Mouse (Mus musculus) CH12.LX (cell line): ENCODE results near the gene H1foo. TPM values are rescaled to one million over a fixed set of nuclear protein-coding genes. Genes with fewer than 3 reads are reported as not detected.
A peak's percentile ranks its signal among the peaks of the same experiment; 100 is the strongest.

ENCODE experiments used
- DNase-seq: peaks from one replicate; pipeline ENCODE4 v3.0.0-alpha.2; 2013; ENCODE audit errors: extremely low read depth
- H3K27ac ChIP-seq: 2 replicates; pipeline ENCODE4 v1.5.1; 2012; ENCODE audit warnings: low read depth, mild to moderate bottlenecking, control low read depth, moderate library complexity; ENCODE audit not compliant: insufficient read depth
- H3K27me3 ChIP-seq: replicated peaks from 2 replicates; pipeline ENCODE3; 2012; ENCODE audit warnings: inconsistent platforms
- H3K36me3 ChIP-seq, 2 experiments: replicated peaks in 1 of 2; 2 replicates each; pipeline versions ENCODE3 to v1.6.1; 2012; ENCODE audit warnings: inconsistent platforms in 1 of 2, low read length in 1 of 2, mild to moderate bottlenecking in 1 of 2, mixed read lengths in 1 of 2, moderate library complexity in 1 of 2; ENCODE audit not compliant: control insufficient read depth in 1 of 2, insufficient read depth in 1 of 2
- H3K4me1 ChIP-seq, 2 experiments: 2 replicates each; pipeline ENCODE4 v1.6.1; 2012; ENCODE audit warnings: inconsistent platforms in 1 of 2, moderate library complexity in 1 of 2; ENCODE audit not compliant: insufficient read depth in 2 of 2, control insufficient read depth in 1 of 2
- H3K4me2 ChIP-seq: 2 replicates; pipeline ENCODE4 v1.6.1; 2012; ENCODE audit warnings: low read depth, mild to moderate bottlenecking, control low read depth; ENCODE audit not compliant: poor library complexity, insufficient read depth, severe bottlenecking
- H3K4me3 ChIP-seq, 3 experiments: fragments of 150-350 bp in 1 of 3; sonication (generic) in 1 of 3; replicated peaks in 1 of 3; 2 replicates each; pipeline versions ENCODE3 to v1.5.1; 2011 to 2012; ENCODE audit warnings: low read depth in 2 of 3, low read length in 2 of 3, mild to moderate bottlenecking in 2 of 3, moderate library complexity in 2 of 3, control low read depth in 1 of 3, improper control_type of control experiment in 1 of 3, inconsistent platforms in 1 of 3, mixed read lengths in 1 of 3; ENCODE audit not compliant: poor library complexity in 1 of 3
- H3K79me2 ChIP-seq: replicated peaks from 2 replicates; pipeline ENCODE4 v1.6.1; 2012; ENCODE audit warnings: mild to moderate bottlenecking, moderate library complexity; ENCODE audit not compliant: control insufficient read depth, poor library complexity, insufficient read depth, severe bottlenecking; ENCODE audit errors: extremely low read depth
- H3K9ac ChIP-seq: 2 replicates; pipeline ENCODE4 v1.6.1; 2012; ENCODE audit warnings: low read depth, mild to moderate bottlenecking, control low read depth, moderate library complexity; ENCODE audit not compliant: insufficient read depth
- H3K9me3 ChIP-seq: replicated peaks from 2 replicates; pipeline ENCODE3; 2012; ENCODE audit warnings: low read length, inconsistent platforms, mixed read lengths
- CHD1 ChIP-seq: IDR thresholded peaks from 2 replicates; pipeline ENCODE4 v1.6.1; 2012; ENCODE audit warnings: low read depth, low read length, improper control_type of control experiment, inconsistent platforms
- CTCF ChIP-seq, 2 experiments: IDR thresholded peaks in 1 of 2; conservative IDR thresholded peaks in 1 of 2; 2 replicates each; pipeline ENCODE4 v1.5.1; 2011 to 2012; ENCODE audit warnings: low read depth in 2 of 2, low read length in 2 of 2, improper control_type of control experiment in 1 of 2, inconsistent platforms in 1 of 2, mild to moderate bottlenecking in 1 of 2, moderate library complexity in 1 of 2
- GABPA ChIP-seq: IDR thresholded peaks from 2 replicates; pipeline ENCODE4 v1.6.1; 2012; ENCODE audit warnings: low read depth, low read length, improper control_type of control experiment, inconsistent platforms; ENCODE audit not compliant: insufficient replicate concordance
- IRF4 ChIP-seq: IDR thresholded peaks from 2 replicates; pipeline ENCODE4 v1.6.1; 2014; ENCODE audit warnings: low read depth, mild to moderate bottlenecking, inconsistent platforms, low read length, improper control_type of control experiment
- JUN ChIP-seq: IDR thresholded peaks from 2 replicates; pipeline ENCODE4 v1.6.1; 2011; ENCODE audit warnings: low read depth, mild to moderate bottlenecking, low read length, improper control_type of control experiment, moderate library complexity; ENCODE audit not compliant: insufficient read depth
- JUND ChIP-seq: conservative IDR thresholded peaks from 2 replicates; pipeline ENCODE4 v1.6.1; 2011; ENCODE audit warnings: low read depth, low read length, improper control_type of control experiment
- MAFK ChIP-seq: IDR thresholded peaks from 2 replicates; pipeline ENCODE4 v1.6.1; 2011; ENCODE audit warnings: low read length, improper control_type of control experiment; ENCODE audit not compliant: insufficient replicate concordance
- MAZ ChIP-seq: IDR thresholded peaks from 2 replicates; pipeline ENCODE4 v1.6.1; 2012; ENCODE audit warnings: low read depth, mild to moderate bottlenecking, inconsistent platforms, low read length, improper control_type of control experiment, moderate library complexity
- MEF2A ChIP-seq: IDR thresholded peaks from 2 replicates; pipeline ENCODE4 v1.6.1; 2014; ENCODE audit warnings: low read depth, mild to moderate bottlenecking, inconsistent platforms, low read length, improper control_type of control experiment, borderline replicate concordance
- MXI1 ChIP-seq: IDR thresholded peaks from 2 replicates; pipeline ENCODE4 v1.6.1; 2011; ENCODE audit warnings: mild to moderate bottlenecking, low read depth, low read length, improper control_type of control experiment
- MYC ChIP-seq: IDR thresholded peaks from 2 replicates; pipeline ENCODE4 v1.6.1; 2011; ENCODE audit warnings: low read depth, mild to moderate bottlenecking, improper control_type of control experiment, low read length
- NRF1 ChIP-seq: IDR thresholded peaks from 2 replicates; pipeline ENCODE4 v1.6.1; 2014; ENCODE audit warnings: low read depth, mild to moderate bottlenecking, inconsistent platforms, low read length, improper control_type of control experiment, moderate library complexity
- RCOR1 ChIP-seq: conservative IDR thresholded peaks from 2 replicates; pipeline ENCODE4 v1.6.1; 2012; ENCODE audit warnings: low read depth, mild to moderate bottlenecking, inconsistent platforms, low read length, improper control_type of control experiment
- SIN3A ChIP-seq: IDR thresholded peaks from 2 replicates; pipeline ENCODE4 v1.6.1; 2012; ENCODE audit warnings: low read length, improper control_type of control experiment, inconsistent platforms
- SMC3 ChIP-seq: IDR thresholded peaks from 2 replicates; pipeline ENCODE4 v1.6.1; 2011; ENCODE audit warnings: low read depth, low read length, improper control_type of control experiment
- TBP ChIP-seq: conservative IDR thresholded peaks from 2 replicates; pipeline ENCODE4 v1.6.1; 2011; ENCODE audit warnings: low read depth, low read length, improper control_type of control experiment
- UBTF ChIP-seq: IDR thresholded peaks from 2 replicates; pipeline ENCODE4 v1.6.1; 2012; ENCODE audit warnings: low read depth, mild to moderate bottlenecking, inconsistent platforms, low read length, improper control_type of control experiment, moderate library complexity
- USF2 ChIP-seq: conservative IDR thresholded peaks from 2 replicates; pipeline ENCODE4 v1.6.1; 2011; ENCODE audit warnings: low read depth, low read length, improper control_type of control experiment
- ZMIZ1 ChIP-seq: IDR thresholded peaks from 2 replicates; pipeline ENCODE4 v1.6.1; 2012; ENCODE audit warnings: low read depth, mild to moderate bottlenecking, inconsistent platforms, low read length, improper control_type of control experiment
- ZNF384 ChIP-seq: IDR thresholded peaks from 2 replicates; pipeline ENCODE4 v1.6.1; 2012; ENCODE audit warnings: low read depth, low read length, improper control_type of control experiment, inconsistent platforms
- dilution Hi-C: fragments of 300-500 bp; cut with MboI; formaldehyde crosslinking; loops from 2 replicates; pipeline ENCODE4 v1.14.3; 2020; ENCODE audit warnings: low sequenced_read_pairs; ENCODE audit not compliant: extremely low pct_unique_long_range_greater_than_20kb, extremely low pct_ligation_motif_present
- in situ Hi-C: fragments of 300-500 bp; cut with MboI; formaldehyde crosslinking; loops from 3 replicates; pipeline ENCODE4 v1.14.3; 2019; ENCODE audit warnings: low sequenced_read_pairs, low pct_ligation_motif_present, low pct_unique_long_range_greater_than_20kb, mixed read lengths
- polyA plus RNA-seq: library from polyadenylated mRNA; unstranded; fragments of >175 nt; gene quantifications from 2 replicates; pipeline ENCODE4 v1.2.1, GENCODE M21; 2012; ENCODE audit warnings: low read depth; ENCODE audit not compliant: insufficient read length
- total RNA-seq, 2 experiments: library from RNA; depleted of rRNA; stranded (reverse); fragments of 300-350 nt in 1 of 2; fragments of >200 nt in 1 of 2; gene quantifications; 2 replicates each; pipeline ENCODE4 v1.2.3; 2012 to 2014

Gene H1foo
- total and polyA plus RNA-seq, 3 experiments: 0.77 to 1.0 (median 0.89) TPM

GRCm38 (mm10) chr6:115978596-115978995 is 33.9 kb downstream of the H1foo start:
- Histone ChIP-seq H3K27ac (no peak overlapping the region), H3K27me3 (no peaks in the 10 kb centered on the region), H3K9ac (no peak overlapping the region), H3K9me3 (no peaks in the 10 kb centered on the region), H3K36me3 (peaks cover 45 to 77% of the 10 kb centered on the region in 2 experiments), H3K4me2 (no peak overlapping the region), H3K4me1 (peaks cover 8 to 59% of the 10 kb centered on the region in 2 experiments), H3K79me2 (peaks cover 9% of the 10 kb centered on the region; the same call in 1 of the 2 replicates), H3K4me3 (no peak overlapping the region)
- dilution Hi-C loops: no loop called here
- TF ChIP-seq GABPA: no peak
- no peak for TF ChIP-seq ZMIZ1
- peak in 1 of 2 experiments; percentile 48; a peak in 2 of 4 replicates for TF ChIP-seq CTCF (conservative IDR thresholded peaks at IDR 0.05 in 1 of 2, IDR thresholded peaks at IDR 0.05 in 1 of 2; ENCODE audit: low read depth in 2 of 2, low read length in 2 of 2)
- no peak for TF ChIP-seq MYC
- in situ Hi-C loops: no loop called here
- DNase-seq: no peak

GRCm38 (mm10) chr6:115982889-115983288 is 38.2 kb downstream of the H1foo start:
- Histone ChIP-seq H3K4me1 (peaks cover 42 to 92% of the 10 kb centered on the region in 2 experiments), H3K9ac (no peak overlapping the region), H3K9me3 (no peaks in the 10 kb centered on the region), H3K79me2 (peaks cover 26% of the 10 kb centered on the region), H3K36me3 (peaks cover 8 to 43% of the 10 kb centered on the region in 2 experiments), H3K27me3 (no peaks in the 10 kb centered on the region), H3K4me2 (no peak overlapping the region), H3K4me3 (no peak overlapping the region), H3K27ac (no peak overlapping the region)
- no peak for DNase-seq
- in situ Hi-C loops: no loop called here
- dilution Hi-C loops: no loop called here
- TF ChIP-seq MXI1: no peak
- TF ChIP-seq SIN3A: no peak
- TF ChIP-seq ZNF384: no peak
- no peak for TF ChIP-seq RCOR1
- TF ChIP-seq TBP: no peak
- no peak for TF ChIP-seq NRF1
- no peak for TF ChIP-seq UBTF
- TF ChIP-seq CHD1: no peak
- TF ChIP-seq JUN: no peak
- TF ChIP-seq USF2: no peak
- TF ChIP-seq SMC3: no peak
- TF ChIP-seq JUND: no peak
- TF ChIP-seq MAZ: no peak
- TF ChIP-seq MAFK: no peak
- no peak for TF ChIP-seq IRF4
- TF ChIP-seq MEF2A: no peak
